Mouse (Mus musculus): Measurements from ENCODE around the gene Cyp2c38. TPM values are rescaled to one million over a fixed set of nuclear protein-coding genes. Genes with fewer than 3 reads are reported as not detected.

Cyp2c38 gene
- not detected for polyA plus RNA-seq (2017; shearing (Covaris generic))

GRCm38 (mm10) chr19:39462941-39463340 is at the start of gene Cyp2c38:
Cyp2c38 (minus strand) TSS chr19:39463075.

GRCm38 (mm10) chr19:39510534-39510933 is 47.7 kb upstream of the Cyp2c38 start, which contains the start of gene Cyp2c39:
Cyp2c39 (plus strand) TSS chr19:39510862.

Other genes with a start within 250 kb of the Cyp2c38 start
- gene Cyp2c29, start 193.7 kb downstream of the Cyp2c38 start, polyA plus RNA-seq (2017; shearing (Covaris generic)), result not detected
- not detected for gene Cyp2c39, start 47.8 kb upstream of the Cyp2c38 start, polyA plus RNA-seq (2017; shearing (Covaris generic))
- gene Cyp2c67, start 186.0 kb upstream of the Cyp2c38 start, polyA plus RNA-seq (2017; shearing (Covaris generic)), result not detected

Data from CD4-positive, CD25-positive, alpha-beta regulatory T cell, adult 9 weeks (primary cell).